Mouse (Mus musculus) gastrocnemius, adult 2 months (tissue): Measurements from ENCODE around the gene Ror2. TPM values are rescaled to one million over a fixed set of nuclear protein-coding genes. Genes with fewer than 3 reads are reported as not detected.
A peak's percentile ranks its signal among the peaks of the same experiment; 100 is the strongest.

Experiments
- DNase-seq: peaks from one replicate; pipeline ENCODE4 v3.0.0; 2022
- H3K27ac ChIP-seq: fragments of 200-600 bp; 2 replicates; pipeline ENCODE4 v1.8.1; 2022; ENCODE audit warnings: mild to moderate bottlenecking
- H3K4me3 ChIP-seq: fragments of 200-600 bp; 2 replicates; pipeline ENCODE4 v1.8.1; 2022; ENCODE audit warnings: mild to moderate bottlenecking, moderate library complexity
- CTCF ChIP-seq: fragments of 200-600 bp; IDR thresholded peaks from 2 replicates; pipeline ENCODE4 v1.8.1; 2022; ENCODE audit warnings: antibody characterized with exemption, mild to moderate bottlenecking, moderate library complexity
- intact Hi-C: fragments of 180-260 bp; cut with DNase I; formaldehyde crosslinking; loops from one replicate; pipeline ENCODE4 v1.15.1; 2025
- total RNA-seq, 2 experiments: library from RNA; stranded (reverse); gene quantifications; 2 replicates each; pipeline ENCODE4 v1.2.3; 2021

Ror2 gene
- total RNA-seq, 2 experiments from 2014 or later: 0.20 to 0.84 TPM

DNA sequence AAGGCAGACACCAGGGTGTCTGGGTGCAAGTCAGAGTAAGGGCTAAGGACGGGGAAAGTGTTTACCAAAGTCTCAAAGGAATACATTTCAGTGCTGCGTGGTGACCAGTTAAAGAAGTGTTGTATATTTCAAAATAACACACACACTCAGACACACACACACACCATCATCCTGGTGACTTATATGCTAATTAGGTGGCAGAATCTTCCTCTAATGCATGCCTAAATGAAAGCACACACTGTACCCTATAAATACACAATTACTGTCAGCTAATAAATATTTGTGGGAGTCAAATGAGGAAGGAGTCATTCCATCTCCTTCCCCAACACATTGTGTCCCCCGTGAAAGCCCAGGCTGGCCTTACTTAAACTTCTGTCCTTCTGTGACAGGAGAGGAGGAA, 66.5 kb downstream of the Ror2 start:
- no peak for DNase-seq
- TF ChIP-seq CTCF: no peak
- Histone ChIP-seq H3K27ac (no peak overlapping the region), H3K4me3 (no peak overlapping the region)
- intact Hi-C loops: no loop called here

DNA sequence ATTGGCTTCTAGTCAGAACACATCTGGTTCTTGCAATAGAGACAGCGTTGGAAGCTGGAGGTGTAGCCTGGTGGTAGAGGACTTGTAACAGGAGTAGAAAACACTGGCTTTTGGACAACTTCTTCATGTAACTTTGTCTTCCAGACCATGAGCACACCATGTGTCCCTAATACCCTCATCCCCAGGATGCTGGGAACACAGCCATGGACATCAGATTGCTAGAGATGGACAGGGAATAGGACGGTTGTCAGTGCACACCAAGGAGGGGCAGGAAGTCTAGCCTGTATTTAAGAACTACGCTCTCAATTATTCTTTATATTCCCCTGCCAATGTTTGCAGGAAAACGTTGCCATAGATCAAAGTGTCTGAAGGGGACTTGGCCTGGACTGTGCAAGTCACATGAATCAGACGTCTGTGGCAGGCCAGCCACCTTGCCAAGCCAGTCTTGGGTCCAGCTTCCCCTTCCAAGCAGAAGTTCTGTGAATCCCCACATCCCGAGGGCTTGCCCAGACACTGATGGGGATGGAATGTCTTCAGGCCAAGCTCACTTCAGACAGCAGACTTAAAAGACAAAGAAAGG, 68.4 kb downstream of the Ror2 start:
- no peak overlapping the region for H3K27ac ChIP-seq
- DNase-seq: no peak
- no peak for TF ChIP-seq CTCF
- H3K4me3 ChIP-seq: no peak overlapping the region
- intact Hi-C loops: no loop called here

DNA sequence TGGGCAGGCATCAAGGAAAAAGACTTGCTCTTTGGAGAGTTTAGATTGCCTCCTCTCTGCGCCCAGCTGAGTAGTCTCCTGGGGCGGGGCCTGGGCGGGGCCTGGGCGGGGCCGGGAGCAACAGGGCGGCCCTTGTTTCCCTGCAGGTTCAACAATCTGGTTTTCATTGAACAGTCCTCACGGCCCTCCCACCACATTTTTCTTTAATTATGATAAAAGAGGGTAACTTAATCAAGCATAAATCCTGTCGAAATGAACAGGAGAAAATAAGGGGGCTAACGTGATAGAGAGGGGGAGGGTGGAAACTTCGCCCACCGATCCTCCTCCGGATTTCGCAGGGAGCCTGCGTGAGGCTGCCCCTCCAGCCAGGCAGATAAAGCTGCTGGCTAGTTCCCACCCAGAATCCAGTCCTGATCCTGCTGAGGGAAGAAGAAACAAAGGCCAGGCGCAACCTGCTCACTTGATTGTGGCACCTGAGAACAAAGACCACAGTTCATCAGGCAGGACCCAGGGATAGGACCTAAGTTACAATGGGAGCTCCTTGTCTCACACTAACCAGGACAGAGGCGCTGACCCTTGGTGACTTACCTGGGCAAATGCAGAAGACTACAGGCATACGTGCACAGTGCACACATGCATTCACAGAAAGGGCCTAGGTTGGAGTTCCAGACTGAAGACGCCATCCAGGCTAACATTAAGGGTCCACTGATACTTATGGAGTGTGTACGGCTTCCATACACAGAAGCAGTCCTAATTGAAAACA, 73.8 kb downstream of the Ror2 start:
- intact Hi-C loops: no loop called here
- TF ChIP-seq CTCF: no peak
- Histone ChIP-seq H3K4me3 (peak overlapping the region; percentile 45), H3K27ac (no peak overlapping the region)
- no peak for DNase-seq

DNA sequence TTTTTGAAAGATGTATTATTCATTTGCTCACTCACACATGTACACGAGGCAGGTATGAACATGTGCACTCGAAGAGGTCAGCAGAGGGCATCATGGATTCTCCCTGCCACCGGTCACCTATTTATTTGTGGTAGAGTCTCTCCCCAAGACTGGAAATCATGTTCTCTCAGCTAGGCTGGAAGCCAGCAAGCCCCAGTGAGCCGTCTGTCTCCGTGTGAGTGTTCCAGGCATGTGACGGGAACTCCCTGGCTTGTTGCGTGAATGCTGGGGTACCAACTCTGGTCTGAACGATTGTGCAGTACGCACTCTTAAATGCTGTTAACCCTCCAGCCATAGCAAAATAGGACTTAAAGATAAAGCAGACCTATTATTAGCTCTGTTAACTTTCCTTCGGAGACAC, 77.4 kb downstream of the Ror2 start:
- TF ChIP-seq CTCF: no peak
- no peak overlapping the region for H3K4me3 ChIP-seq
- DNase-seq: no peak
- intact Hi-C loops: no loop called here
- no peak overlapping the region for H3K27ac ChIP-seq

DNA sequence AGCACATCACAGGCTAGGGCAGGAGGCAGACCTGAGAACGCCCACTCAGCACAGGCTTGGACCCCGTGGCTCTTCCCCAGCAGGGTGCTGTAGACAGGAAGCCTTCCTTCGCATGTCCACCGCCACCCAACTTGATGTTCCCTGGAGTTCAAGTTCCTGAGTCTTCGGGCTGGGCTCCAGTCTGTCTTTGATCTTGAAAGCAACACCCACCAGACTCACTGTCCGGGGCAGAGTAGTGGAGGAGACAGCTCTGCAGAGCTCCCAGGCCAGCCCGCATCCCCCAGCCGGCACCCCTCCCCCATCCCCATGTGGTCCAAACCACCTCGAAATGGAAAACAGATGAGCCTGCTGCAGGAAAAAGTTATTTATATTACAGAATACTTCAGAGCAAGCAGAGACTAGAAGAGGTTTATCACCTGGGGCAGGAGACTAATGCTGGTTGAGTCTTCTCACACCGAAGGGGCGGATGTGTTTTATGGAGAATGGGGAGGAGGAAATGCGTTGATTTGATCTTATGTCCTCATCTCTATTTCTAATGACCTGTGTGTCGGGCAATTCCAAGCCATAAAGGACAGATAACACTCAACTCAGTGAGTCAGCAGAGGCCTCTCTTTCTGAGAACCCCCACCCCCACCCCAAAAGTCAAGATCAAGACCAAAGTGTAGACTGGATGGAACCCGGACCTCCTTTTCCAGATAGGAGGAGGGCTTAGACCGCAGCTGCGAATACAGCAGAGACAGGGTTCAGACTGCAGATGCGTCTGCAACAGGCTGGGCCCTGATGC, 80.6 kb downstream of the Ror2 start:
- intact Hi-C loops: no loop called here
- no peak overlapping the region for H3K27ac ChIP-seq
- peak; percentile 57 for DNase-seq
- H3K4me3 ChIP-seq: no peak overlapping the region
- TF ChIP-seq CTCF: no peak

DNA sequence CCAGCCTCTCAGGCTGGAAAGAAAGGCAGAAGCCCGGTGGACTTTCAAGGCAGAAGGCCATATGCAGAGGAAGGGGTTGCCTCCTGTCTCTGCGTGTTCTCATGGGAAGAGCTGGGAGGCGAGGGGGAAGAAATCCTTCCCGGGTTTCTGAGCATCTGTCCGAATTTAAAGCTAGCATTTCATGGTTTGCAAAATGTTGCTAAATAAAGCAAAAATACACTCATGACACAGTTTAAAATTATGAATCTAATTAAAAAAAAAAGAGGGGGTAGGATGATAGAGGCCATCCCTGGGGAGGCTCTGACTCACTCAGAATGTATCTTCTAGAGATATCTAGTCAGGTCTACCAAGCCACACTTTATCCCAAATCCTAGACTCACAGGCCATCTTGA, 83.5 kb downstream of the Ror2 start:
- DNase-seq: no peak
- peak overlapping the region; percentile 46; the same call in 1 of the 2 replicates for H3K27ac ChIP-seq
- intact Hi-C loops: no loop called here
- H3K4me3 ChIP-seq: no peak overlapping the region
- TF ChIP-seq CTCF: no peak

DNA sequence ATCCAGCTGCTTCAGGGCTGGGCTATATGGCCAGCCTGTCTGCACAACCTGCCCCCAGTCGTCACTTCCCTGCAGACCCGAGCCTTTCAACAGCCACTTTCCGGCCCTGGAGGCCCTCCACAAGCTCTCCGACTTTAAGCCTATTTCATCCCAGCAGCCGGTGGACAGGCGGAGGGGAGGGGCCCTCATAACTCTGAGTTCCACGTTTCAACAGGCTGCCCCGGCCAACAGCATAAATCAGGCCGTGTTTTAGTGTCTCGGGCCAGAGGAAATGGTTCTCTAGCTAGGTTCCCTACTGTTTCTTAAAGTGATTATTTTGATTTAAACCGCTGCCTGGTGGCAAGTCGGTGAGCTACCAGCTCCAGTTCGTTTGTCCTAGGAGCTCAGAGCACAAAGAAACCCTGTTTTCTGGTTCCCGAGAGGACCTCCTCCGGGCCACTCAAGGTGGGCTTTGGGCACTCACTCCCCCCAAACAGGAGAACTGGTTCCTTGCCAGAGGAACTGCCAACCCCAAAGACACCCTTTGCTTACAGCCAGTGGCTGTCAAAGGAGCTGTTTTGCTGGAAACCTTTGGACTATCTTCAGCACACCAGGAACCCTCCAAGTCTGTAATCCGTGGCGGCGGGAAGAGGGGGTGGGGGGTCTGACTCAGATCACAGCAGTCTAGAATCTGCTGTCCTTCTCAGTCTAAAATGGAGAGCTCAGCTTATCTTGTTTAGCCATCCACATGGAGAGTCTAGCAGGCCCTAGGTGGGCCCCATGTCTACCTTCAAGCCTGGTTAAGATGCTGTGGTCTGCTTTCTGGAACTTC, 84.1 kb downstream of the Ror2 start:
- peak overlapping the region; percentile 11; the same call in 1 of the 2 replicates for H3K4me3 ChIP-seq
- peak; percentile 66 for DNase-seq
- intact Hi-C loops: no loop called here
- TF ChIP-seq CTCF: no peak
- peak overlapping the region; percentile 46; the same call in 1 of the 2 replicates for H3K27ac ChIP-seq

DNA sequence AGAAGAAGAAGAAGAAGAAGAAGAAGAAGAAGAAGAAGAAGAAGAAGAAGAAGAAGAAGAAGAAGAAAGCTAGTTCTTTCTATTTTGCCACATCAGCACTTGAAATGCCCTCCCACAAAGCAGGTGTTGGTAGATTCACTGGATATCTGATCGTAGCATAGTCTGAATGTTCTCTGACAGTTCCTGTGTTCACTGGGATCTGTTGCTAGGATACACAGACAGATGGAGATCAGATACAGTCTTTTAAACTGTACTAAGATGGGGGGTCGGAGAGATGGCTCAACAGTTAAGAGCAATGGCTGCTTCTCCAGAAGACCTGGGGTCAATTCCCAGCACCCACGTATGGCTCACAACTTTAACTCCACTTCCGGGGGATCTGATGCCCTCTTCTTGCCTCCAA, 85.8 kb downstream of the Ror2 start:
- intact Hi-C loops: no loop called here
- no peak overlapping the region for H3K4me3 ChIP-seq
- no peak overlapping the region for H3K27ac ChIP-seq
- no peak for TF ChIP-seq CTCF
- DNase-seq: no peak

DNA sequence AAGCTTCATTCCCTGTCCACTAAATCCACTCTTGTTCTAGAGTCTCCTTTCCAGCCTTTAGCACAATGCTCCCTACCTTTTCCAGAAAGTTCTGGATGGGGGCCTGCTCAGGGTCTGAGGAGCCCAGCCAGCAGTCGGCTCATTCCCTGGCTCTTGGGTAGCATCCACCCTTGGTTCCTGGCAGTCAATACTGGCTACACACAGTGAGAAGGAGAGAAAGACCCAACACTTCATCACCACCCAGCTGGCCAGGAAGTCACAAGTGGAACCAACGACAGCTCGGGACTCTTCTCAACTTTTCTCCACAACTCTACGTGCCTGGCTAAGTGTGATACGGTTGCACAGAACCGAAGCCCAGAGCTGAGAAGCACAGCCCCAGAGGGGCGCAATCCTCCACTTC, 86.7 kb downstream of the Ror2 start:
- Histone ChIP-seq H3K4me3 (no peak overlapping the region), H3K27ac (no peak overlapping the region)
- DNase-seq: no peak
- no peak for TF ChIP-seq CTCF
- intact Hi-C loops: loop anchor here (5.0 kb wide), 1 partner anchor 213 kb away; no protein-coding TSS in a partner anchor

DNA sequence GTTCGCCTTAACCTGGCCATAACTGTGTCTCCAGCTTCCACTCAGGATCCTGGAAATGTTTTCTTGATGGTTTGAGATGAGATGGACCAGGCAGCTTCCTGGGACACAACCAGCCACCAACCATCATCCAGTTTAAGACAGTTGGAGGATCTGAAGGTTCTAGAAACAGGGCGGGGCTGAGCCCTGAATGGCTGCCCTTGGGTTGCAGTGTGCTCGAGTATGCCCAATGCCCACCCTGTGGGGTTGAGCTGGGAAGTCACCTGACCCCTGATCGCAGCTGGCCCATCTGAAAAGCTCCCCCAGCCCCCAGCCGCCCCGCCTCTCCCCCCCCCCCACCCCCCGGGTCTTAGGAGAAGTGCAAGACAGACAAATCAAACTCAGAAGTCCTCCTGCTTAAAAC, 89.2 kb downstream of the Ror2 start:
- no peak for DNase-seq
- no peak for TF ChIP-seq CTCF
- Histone ChIP-seq H3K27ac (no peak overlapping the region), H3K4me3 (no peak overlapping the region)
- intact Hi-C loops: loop anchor here (5.0 kb wide), 1 partner anchor 216 kb away; no protein-coding TSS in a partner anchor

DNA sequence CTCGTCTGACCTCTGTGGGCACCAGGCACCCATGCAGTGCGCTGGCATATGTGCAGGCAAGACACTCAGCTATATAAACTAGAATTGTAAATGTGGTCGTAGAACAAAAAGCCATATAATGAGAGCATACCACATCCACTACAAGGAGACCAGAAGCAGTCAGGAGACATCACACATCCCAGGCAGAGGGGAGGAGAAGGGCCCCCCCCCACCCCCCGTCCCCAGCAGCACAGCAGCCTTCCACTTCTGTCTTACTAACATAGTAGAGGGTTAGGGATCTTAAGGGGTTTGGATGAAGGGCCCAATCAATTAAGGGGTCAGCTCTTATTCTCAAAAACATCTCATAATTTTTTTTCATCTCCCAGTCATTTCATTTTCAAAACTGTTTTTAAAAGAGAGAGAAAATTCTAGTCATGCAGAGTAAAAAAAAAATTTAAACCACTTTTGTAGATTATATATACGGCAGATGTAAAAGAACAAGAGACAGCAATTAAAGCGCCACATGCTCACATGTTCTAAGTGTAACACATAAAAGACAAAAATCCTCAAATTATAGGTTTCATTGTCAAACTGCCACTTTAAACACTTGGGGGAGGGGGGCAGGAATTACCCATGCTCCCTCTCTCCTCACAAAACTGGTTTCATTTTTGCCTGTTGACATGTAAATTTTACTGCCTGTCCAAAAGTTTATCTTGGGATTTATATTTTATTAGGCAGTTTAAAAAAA, 89.8 kb downstream of the Ror2 start:
- Histone ChIP-seq H3K4me3 (no peak overlapping the region), H3K27ac (no peak overlapping the region)
- no peak for DNase-seq
- no peak for TF ChIP-seq CTCF
- intact Hi-C loops: loop anchor here (5.0 kb wide), 1 partner anchor 216 kb away; no protein-coding TSS in a partner anchor

DNA sequence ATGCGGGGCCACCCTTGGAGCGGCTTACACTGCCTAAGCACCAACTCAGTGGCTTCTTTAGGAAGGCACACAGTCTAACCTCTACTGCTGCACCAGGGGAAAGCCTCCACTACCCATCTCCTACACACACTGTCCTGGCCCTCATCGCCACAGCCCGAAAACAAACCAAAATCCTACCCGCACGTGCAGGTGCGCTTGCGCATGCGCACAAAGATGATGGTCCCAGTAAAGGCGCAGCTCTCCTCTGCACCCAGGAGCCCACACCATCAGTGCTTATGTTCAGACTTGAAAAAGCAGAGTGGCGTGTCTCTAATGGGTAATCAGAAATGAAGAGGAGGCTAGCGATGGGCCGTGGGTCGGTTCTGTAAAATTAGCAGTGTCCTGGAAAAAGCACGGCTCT, 91.6 kb downstream of the Ror2 start:
- TF ChIP-seq CTCF: no peak

More for the DNA sequence above, 91.6 kb downstream of the Ror2 start:
- no peak for DNase-seq
- H3K4me3 ChIP-seq: no peak overlapping the region
- intact Hi-C loops: no loop called here
- no peak overlapping the region for H3K27ac ChIP-seq
